Mouse (Mus musculus): Measurements from ENCODE around the gene Simc1. TPM values are rescaled to one million over a fixed set of nuclear protein-coding genes. Genes with fewer than 3 reads are reported as not detected.

Gene Simc1
- total RNA-seq, 2 experiments from 2014 or later = 18.4 to 28.0 TPM

DNA sequence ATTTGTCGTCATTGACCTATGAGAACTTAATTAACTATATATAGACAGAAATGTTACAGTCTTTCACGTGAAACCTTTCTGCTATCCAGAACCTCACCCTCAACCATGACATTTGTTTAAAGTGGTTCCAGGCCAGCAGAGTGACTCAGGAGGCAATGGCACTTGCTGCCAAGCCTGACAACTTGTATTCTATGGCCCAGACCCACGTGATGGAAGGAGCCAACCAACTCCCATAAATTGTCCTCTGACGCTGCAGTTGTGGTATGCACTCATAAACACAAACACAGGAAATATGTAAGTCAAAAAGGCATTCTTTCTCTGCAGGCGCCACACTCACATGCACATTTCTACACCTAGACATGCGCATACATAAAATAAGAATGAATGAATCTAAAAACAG is 23.6 kb downstream of the Simc1 start:
- peak in 1 of 2 experiments; percentile 14 for DNase-seq (ENCODE audit: low spot score in 2 of 2)

- no peak for DNase-seq (ENCODE audit: low spot score in 2 of 2)
These were observed 28.6 kb downstream of the Simc1 start for GRCm38 (mm10) chr13:54532134-54532533.

- DNase-seq (ENCODE audit: low spot score in 2 of 2) = no peak
These were observed 44.5 kb downstream of the Simc1 start for GRCm38 (mm10) chr13:54548036-54548435.

DNA sequence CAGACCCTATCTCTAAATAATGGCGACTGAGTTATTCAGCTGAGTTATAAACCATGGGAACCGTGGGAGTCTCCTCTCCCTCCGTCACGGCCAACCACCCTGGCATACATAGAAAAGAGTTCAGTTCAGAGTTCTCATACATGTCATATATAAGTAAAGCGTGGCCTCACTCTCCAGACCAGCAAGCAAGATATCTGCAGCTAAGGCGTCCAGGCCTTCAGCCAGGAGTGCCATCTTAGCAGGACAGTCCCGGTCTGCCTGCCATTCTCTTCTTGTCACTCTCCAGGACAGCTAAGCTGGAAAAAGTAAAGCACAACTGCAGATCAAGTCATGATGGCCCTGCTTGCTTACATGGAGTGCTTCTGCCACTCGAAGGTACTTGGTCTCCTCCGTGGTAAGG is 52.6 kb downstream of the Simc1 start:
- no peak for DNase-seq (ENCODE audit: low spot score in 2 of 2)

DNA sequence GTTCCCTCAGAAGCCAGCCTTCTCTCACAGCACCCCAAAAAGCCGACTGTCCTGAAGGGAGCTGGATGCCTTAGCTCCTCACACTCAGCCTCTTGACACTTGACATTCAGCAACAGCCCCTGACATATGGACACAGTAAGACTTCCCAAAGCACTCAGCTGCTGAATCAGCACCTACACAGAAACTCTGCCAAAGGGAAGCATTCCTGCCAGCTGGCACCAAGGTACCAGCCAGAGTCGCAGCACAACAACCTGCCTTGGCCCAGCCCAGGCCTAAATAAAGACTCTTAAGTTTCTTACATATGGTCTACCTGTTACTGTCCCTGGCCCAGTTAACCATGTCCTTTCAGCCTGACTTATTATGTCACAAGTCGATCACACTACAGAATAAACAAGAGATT is 53.2 kb downstream of the Simc1 start:
- DNase-seq (ENCODE audit: low spot score in 2 of 2) = no peak

- no peak for DNase-seq (ENCODE audit: low spot score in 2 of 2)
These were observed 54.1 kb downstream of the Simc1 start for GRCm38 (mm10) chr13:54557652-54558051.

GRCm38 (mm10) chr13:54559656-54560055 is 56.1 kb downstream of the Simc1 start:
- no peak for DNase-seq (ENCODE audit: low spot score in 2 of 2)

DNA sequence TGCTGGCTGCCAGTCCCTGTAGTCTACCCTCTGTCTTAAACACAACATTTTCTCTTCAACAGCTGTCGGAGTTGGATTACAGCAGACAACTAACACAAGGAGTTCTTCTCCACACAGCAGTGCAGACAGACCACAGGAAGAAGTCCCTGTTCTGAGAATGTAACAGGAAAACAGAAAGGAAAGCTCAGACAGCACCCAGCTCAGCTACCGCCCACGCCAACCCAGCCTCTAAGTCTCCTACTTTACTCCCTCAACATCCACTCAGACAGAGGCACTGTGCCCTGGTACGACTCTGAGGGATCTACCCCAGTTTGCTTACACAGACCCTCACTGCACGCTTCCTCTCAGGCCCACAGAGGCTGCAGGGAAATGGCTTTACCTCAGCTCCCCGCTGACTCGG is 57.0 kb downstream of the Simc1 start:
- no peak for DNase-seq (ENCODE audit: low spot score in 2 of 2)

DNA sequence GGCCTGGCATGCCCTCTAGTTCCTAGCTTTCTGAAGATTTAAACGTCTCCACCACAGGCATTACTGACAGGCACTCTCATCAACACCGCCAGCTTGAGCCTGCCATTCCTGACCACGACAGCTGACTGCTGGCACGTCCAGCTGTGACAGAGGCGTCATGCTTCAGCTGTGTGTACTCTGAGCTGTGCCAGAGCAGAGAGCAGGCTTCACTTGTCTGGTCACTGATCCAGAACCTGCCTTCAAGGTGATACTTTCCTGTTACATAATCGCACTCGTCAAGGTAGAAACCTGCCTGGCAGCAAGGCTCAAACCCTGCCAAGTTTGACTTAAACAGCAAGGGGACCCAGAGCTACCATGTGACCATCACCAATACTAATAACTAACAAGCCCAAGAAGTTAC is 59.0 kb downstream of the Simc1 start:
- DNase-seq (ENCODE audit: low spot score in 2 of 2) = no peak

DNA sequence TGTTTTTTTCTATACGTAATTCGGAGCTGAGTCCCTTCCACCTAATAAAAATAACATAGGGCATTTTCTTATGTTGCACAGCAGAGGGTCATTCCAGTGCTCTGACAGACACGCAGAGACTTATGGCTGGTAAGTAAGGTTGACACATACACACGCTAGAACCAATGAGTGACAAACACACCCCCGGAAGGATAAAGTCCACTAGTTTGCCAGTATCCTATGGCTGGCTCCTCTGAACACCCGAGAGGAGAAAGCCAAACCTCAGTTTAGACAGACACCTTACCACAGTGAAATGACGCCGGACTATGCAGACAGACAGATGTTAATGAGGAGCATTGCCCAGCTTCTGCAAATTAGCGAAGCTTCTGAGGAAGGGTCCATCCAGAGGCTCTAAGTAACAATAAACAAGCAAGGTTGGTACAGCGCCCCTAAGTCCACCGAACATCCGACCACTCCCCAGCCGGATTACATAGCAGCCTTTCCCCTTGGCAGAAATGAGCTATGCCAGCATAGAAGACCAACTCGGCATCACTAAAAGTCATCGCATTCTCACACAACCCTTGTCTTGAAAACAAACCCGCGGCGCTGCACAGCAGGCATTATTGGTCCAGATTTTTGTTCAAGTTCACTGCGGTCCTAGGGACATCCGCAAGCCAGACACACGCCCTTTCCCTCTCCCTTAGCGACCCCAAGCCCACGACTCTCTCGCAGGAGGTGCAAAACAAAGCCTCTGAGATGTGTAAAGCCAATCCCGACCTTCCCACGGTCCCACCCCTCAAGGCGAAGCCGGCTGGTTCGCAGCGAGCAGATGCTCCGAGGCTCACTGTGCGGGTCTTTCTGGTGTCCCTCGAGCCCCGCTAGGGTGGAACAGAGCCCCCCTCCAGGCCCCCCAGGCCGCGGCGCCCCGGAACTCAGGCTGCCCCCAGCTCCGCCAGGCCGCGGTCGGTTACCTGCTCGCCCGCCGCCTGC is 60.9 kb downstream of the Simc1 start:
- no peak for DNase-seq (ENCODE audit: low spot score in 2 of 2)

- DNase-seq (ENCODE audit: low spot score in 2 of 2) = peak; percentile 91 to 96
These were observed 61.6 kb downstream of the Simc1 start, which contains the start of gene 4833439L19Rik for GRCm38 (mm10) chr13:54565201-54565581. TSS of gene 4833439L19Rik (minus strand) at chr13:54565435.

GRCm38 (mm10) chr13:54565594-54566345 is 62.2 kb downstream of the Simc1 start:
- DNase-seq (ENCODE audit: low spot score in 2 of 2) = no peak

GRCm38 (mm10) chr13:54568380-54568779 is 64.8 kb downstream of the Simc1 start:
- DNase-seq (ENCODE audit: low spot score in 2 of 2) = no peak

DNA sequence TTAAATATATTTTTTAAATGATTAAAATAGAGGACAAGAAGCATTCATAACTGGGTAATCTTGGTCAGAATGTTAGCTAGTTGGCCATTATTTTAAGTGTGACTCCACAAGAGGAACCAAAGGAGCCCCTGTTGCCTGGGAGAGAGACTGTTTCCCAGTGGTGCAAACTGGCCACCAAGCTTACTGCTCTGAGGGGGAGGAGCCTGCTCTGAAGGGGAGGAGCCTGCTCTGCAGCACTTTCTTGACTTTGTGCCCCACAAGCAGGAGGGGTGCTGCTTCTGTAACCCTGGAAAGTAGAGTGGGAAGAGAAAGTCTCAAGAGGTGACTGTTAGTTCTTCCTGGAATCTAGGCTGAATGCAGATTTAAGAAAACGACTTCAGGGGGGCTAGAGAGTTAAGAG is 65.7 kb downstream of the Simc1 start:
- no peak for DNase-seq (ENCODE audit: low spot score in 2 of 2)

DNA sequence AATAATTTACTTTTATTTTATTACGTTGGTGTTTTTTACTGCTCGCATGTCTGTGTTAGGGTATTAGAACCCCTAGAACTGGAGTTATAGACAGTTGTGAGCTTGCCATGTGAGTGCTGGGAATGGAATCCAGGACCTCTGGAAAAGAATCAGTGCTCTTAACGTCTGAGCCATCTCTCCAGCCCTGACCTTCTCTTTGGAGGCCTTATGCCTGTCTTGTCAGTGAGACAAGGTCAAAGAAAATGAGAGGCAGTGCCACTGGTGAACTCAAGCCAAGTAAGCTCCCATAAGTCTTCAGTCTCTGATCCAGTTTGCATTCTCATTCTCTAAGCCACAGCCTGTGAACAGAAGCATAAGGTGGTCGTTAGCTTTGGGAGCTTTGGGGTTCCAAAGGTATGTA is 67.2 kb downstream of the Simc1 start:
- no peak for DNase-seq (ENCODE audit: low spot score in 2 of 2)

DNA sequence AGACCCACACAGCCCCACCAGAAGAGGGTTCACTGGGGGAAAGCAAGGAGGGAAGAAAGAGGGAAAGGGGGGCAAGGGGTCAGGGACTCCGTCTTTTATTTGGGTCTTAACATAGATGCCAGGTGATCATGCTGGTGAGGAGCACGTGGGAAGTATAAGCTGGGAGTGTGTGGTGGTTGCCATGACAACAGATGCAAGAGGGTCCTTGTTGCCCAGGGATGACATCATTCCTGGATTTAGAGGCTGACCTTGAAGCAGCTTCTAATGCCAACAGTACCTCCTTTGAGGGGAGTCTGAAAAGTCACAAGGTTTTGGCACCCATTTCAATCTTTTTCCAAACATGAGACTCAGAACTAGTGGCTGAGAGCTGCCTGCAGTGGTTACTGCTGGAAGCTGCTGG is 68.1 kb downstream of the Simc1 start:
- DNase-seq (ENCODE audit: low spot score in 2 of 2) = no peak

GRCm38 (mm10) chr13:54572621-54573020 is 69.0 kb downstream of the Simc1 start:
- DNase-seq (ENCODE audit: low spot score in 2 of 2) = no peak

DNA sequence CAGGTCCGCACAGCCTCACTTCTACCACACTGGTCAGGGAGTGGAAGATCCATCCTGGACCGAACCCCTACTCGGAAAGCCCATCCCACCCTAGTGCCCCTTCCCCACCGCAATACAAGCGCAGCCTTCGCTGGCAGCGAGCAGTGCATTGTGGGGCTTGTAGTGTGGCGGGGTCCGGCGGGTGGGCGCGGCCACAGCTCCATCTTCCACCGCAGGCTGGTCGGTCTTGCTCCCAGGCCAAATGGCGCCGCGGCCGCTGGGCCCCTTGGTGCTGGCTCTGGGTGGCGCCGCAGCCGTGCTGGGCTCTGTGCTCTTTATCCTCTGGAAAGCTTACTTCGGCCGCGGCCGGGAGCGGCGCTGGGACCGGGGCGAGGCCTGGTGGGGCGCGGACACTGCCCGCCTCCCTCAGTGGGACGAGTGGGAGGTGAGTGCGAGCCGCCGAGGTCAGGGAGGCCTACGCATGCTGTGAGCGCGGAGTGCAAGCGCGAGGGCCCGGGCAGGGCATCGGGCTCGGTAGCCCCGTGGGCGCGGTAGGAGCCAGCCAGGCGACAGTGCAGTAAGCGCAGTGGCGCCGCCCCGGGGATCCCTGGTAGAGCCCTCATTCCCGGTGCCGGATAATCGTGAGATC is 71.4 kb downstream of the Simc1 start, which contains the start of gene Arl10:
Arl10 (plus strand) TSS at position 162 of the 628 bp plus-strand sequence.
- DNase-seq (ENCODE audit: low spot score in 2 of 2) = peak; percentile 78 to 79

GRCm38 (mm10) chr13:54575489-54575888 is 71.9 kb downstream of the Simc1 start:
- peak in 1 of 2 experiments; percentile 50 for DNase-seq (ENCODE audit: low spot score in 2 of 2)

- DNase-seq (ENCODE audit: low spot score in 2 of 2) = no peak
These were observed 74.3 kb downstream of the Simc1 start for GRCm38 (mm10) chr13:54577652-54578507.

Data from adrenal gland, adult 18-20 months (tissue).